Mouse (Mus musculus) liver, adult 2 months (tissue): ENCODE data around the gene Eef1a1. TPM values are rescaled to one million over a fixed set of nuclear protein-coding genes. Genes with fewer than 3 reads are reported as not detected.

Experiments used
- DNase-seq: peaks from one replicate; pipeline ENCODE4 v3.0.0-alpha.2; 2011; ENCODE audit warnings: low read depth, low spot score; ENCODE audit errors: extremely low read depth
- H3K27ac ChIP-seq: fragments of 200-500 bp; replicated peaks from 2 replicates; pipeline ENCODE4 v1.5.1; 2012; ENCODE audit warnings: low read depth, mild to moderate bottlenecking, control low read depth, inconsistent platforms, low read length; ENCODE audit not compliant: insufficient read depth
- H3K27me3 ChIP-seq: fragments of 200-500 bp; 2 replicates; pipeline ENCODE4 v1.6.1; 2012; ENCODE audit warnings: mild to moderate bottlenecking, moderate library complexity, low read length, inconsistent platforms; ENCODE audit not compliant: control insufficient read depth, insufficient read depth
- H3K36me3 ChIP-seq: fragments of 200-500 bp; 2 replicates; pipeline ENCODE4 v1.6.1; 2012; ENCODE audit warnings: low read length, inconsistent platforms; ENCODE audit not compliant: control insufficient read depth, insufficient read depth
- H3K4me1 ChIP-seq: fragments of 200-500 bp; 2 replicates; pipeline ENCODE4 v1.6.1; 2011; ENCODE audit warnings: low read length; ENCODE audit not compliant: control insufficient read depth, insufficient read depth
- H3K4me3 ChIP-seq: fragments of 200-500 bp; 2 replicates; pipeline ENCODE4 v1.5.1; 2011; ENCODE audit warnings: low read depth, mild to moderate bottlenecking, control low read depth, low read length, moderate library complexity; ENCODE audit not compliant: insufficient read depth
- H3K79me2 ChIP-seq: fragments of 200-500 bp; 2 replicates; pipeline ENCODE4 v1.6.1; 2012; ENCODE audit warnings: inconsistent platforms, mild to moderate bottlenecking, low read length, moderate library complexity; ENCODE audit not compliant: control insufficient read depth, insufficient read depth
- H3K9ac ChIP-seq: fragments of 200-500 bp; 2 replicates; pipeline ENCODE4 v1.6.1; 2012; ENCODE audit warnings: low read depth, mild to moderate bottlenecking, control low read depth, inconsistent platforms, low read length
- CTCF ChIP-seq: fragments of 200-500 bp; IDR thresholded peaks from 2 replicates; pipeline ENCODE4 v1.5.1; 2011; ENCODE audit warnings: low read depth, low read length, control low read depth
- POLR2A ChIP-seq: fragments of 200-500 bp; IDR thresholded peaks from 2 replicates; pipeline ENCODE4 v1.6.1; 2011; ENCODE audit warnings: low read length, control low read depth; ENCODE audit not compliant: insufficient read depth; ENCODE audit errors: extremely low read depth
- WGBS: fragments of 180-500 bp; shearing (Covaris S2); methylation state at CpG from one replicate; pipeline ENCODE4 v1.1.7; 2018; 5-methylcytosine and 5-hydroxymethylcytosine counted together
- polyA plus RNA-seq: library from polyadenylated mRNA; depleted of rRNA; stranded (reverse); fragments of >200 nt; gene quantifications from 2 replicates; pipeline ENCODE4 v1.2.3, GENCODE M21; 2012; rRNA removed
- total RNA-seq: library from RNA; depleted of rRNA; stranded (reverse); fragments of >200 nt; gene quantifications from 2 replicates; pipeline ENCODE4 v1.2.3, GENCODE M21; 2014; rRNA removed

Eef1a1 gene
- 7,986 and 8,406 TPM in 2 replicates for total RNA-seq
- polyA plus RNA-seq: 2,468 and 2,707 TPM in 2 replicates

DNA sequence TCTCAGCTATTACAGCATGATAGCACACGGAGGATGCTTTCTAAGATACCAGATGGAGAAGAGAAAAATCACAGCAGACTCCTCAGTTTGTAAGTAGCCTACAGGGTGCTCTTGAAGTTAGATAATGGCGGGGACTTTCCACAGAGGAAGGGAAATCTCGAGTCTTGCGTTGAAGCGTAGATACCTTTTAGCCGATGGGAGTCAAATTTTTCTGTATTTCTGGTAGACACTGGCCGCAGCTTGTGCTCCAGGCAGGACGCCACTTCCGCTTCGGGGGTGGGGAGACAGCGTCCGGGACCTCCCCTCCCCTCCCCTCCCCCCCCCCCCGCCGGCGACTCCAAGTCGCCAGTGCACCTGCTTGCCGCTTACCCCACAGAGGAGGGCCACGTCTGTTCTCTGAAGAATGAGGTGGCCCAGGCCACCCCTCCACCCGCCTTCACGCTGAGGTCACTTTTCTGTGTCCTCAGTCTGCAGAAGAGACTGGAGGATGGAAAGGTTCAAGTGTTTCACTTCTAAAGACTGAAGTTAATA is at the start of gene Eef1a1:
Gene Eef1a1, minus strand, starts transcription at position 262 of the 531 bp plus-strand sequence.
- H3K79me2 ChIP-seq: no peaks in the 10 kb centered on the region
- H3K4me1 ChIP-seq: peaks cover 2% of the 10 kb centered on the region; the same call in 1 of the 2 replicates
- peak within 1 kb of the TSS; percentile 68 for H3K27ac ChIP-seq
- H3K4me3 ChIP-seq: peak within 1 kb of the TSS; percentile 55
- no peaks in the 10 kb centered on the region for H3K27me3 ChIP-seq
- no peaks in the 10 kb centered on the region for H3K36me3 ChIP-seq
- peak within 1 kb of the TSS; percentile 82 for H3K9ac ChIP-seq
- DNase-seq: peak; percentile 63
- 3% methylated on average over 19 of the region's 20 CpGs for WGBS
- TF ChIP-seq POLR2A (0 out of 2 replicates have a peak, but pooled peaks have one; percentile 32), CTCF (no peak)

DNA sequence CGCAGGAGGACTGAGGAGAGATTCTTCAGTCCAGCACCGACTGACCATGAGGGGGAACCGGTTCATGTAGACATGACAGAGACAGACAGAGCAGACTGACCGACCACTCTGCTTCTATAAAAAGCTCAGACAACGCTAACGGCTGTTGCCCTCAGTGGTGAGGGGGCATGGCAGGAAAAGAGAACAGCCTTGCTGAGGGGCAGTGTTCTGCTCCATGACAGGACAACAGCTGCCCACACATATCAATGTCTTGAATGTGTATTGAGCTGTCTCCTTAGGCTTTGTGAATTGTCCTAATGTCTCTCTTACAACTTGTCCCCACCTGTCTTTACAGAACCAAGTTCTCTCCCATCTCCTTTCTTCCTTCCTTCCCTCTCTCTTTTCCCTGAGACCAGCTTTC is 49.5 kb upstream of the Eef1a1 start:
- Histone ChIP-seq H3K27ac (no peak overlapping the region), H3K4me3 (no peak overlapping the region), H3K79me2 (no peaks in the 10 kb centered on the region), H3K27me3 (no peaks in the 10 kb centered on the region), H3K36me3 (peaks cover 10% of the 10 kb centered on the region), H3K9ac (no peak overlapping the region), H3K4me1 (peaks cover 4% of the 10 kb centered on the region; the same call in 1 of the 2 replicates)
- 74% methylated on average over 6 of the region's 6 CpGs for WGBS
- DNase-seq: no peak
- TF ChIP-seq CTCF (no peak), POLR2A (no peak)

DNA sequence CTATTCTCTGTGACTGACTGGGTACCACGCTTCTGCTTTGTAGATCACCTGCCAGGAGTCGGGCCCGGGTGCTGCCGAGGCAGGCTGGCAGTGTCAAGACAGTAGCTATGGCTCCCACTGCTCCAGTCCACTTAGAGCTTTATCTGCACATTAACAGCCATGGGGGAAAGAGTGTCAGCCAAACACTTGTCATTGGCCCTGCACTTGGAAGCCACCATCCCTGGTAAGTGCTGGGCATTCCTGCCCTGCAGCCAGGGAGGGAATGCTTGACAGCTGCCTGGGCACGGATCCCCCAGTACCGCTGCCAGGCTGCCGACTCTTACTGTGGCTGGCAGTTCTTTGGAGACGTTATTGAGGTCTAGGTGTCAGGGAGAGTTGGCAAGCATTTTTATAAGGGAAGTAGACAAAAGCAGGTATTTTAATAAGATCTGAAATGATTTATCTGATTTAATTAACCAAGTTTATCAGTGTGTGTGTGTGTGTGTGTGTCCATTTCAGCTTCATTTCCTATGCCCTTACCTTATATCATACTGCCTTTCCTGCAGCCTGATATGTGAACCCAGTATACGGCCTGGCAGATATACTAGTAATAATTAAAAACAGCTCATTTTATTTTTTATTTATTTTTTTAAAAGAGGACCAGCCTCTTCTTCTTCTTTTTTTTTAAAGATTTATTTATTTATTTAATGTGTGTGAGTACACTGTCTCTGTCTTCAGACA is 48.4 kb upstream of the Eef1a1 start:
- Histone ChIP-seq H3K36me3 (peaks cover 10% of the 10 kb centered on the region), H3K4me1 (peaks cover 8% of the 10 kb centered on the region; the same call in 1 of the 2 replicates), H3K9ac (no peak overlapping the region), H3K79me2 (no peaks in the 10 kb centered on the region), H3K27me3 (no peaks in the 10 kb centered on the region), H3K4me3 (no peak overlapping the region), H3K27ac (no peak overlapping the region)
- no peak for DNase-seq
- TF ChIP-seq CTCF (no peak), POLR2A (no peak)
- 94% methylated on average over 9 of the region's 9 CpGs for WGBS

DNA sequence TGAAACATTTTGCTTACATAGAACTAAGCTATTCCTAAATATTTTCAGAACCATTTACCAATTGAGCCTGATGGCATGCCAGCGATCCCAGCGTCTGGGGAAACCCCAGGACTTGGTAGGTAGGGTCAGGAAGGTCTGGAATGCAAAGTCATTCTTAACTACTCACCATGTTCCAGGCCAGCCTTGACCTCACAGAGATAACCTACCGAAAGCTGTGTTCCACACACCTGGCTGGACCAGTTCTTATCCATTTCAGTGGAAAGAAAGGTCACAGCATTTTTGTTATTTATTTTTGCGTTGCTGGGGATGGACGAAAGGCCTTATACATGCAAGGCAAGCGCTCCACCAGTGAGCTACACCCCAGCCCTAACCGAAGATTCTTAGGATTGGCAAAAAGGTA is 45.7 kb upstream of the Eef1a1 start:
- no peak overlapping the region for H3K27ac ChIP-seq
- H3K4me1 ChIP-seq: peaks cover 18% of the 10 kb centered on the region; the same call in 1 of the 2 replicates
- no peaks in the 10 kb centered on the region for H3K79me2 ChIP-seq
- no peak overlapping the region for H3K9ac ChIP-seq
- no peak overlapping the region for H3K4me3 ChIP-seq
- peak; percentile 52 for DNase-seq
- WGBS: 70% methylated on average over 7 of the region's 7 CpGs
- H3K27me3 ChIP-seq: no peaks in the 10 kb centered on the region
- peaks cover 3% of the 10 kb centered on the region for H3K36me3 ChIP-seq
- TF ChIP-seq CTCF (no peak), POLR2A (no peak)

DNA sequence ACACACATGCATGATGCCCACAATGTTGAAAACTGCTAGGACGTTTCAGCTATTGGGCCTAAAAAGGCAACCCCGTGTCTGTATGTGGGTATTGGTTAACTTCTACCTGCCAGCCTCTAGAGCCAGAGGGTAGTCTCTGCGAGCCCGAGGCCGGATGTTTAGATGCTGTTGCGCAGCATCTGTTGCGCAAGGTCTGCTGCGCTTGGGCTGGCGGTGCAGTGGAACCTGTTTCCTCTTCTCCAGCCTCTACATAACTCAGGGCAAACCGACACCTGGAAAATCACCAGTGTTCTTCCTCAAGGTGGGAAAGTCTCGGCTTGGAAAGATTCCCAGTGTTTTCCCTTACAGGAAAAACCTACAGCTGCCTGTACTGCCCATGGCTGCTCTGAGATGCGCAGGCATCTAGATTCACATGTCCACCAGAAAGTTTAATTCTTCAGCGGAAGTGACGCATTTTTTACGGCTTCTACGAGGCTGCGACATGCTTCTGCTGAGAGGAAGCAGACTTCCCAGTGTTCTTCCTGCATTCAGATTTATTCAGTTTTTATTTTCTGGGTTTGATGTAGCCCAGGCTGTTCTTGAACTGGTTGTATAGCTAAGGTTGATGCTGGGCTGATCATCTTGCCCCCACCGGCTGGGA is 44.5 kb upstream of the Eef1a1 start:
- Histone ChIP-seq H3K27me3 (no peaks in the 10 kb centered on the region), H3K9ac (peak overlapping the region; percentile 60), H3K79me2 (no peaks in the 10 kb centered on the region), H3K4me3 (no peak overlapping the region), H3K4me1 (peaks cover 18% of the 10 kb centered on the region; the same call in 1 of the 2 replicates), H3K27ac (peak overlapping the region; percentile 98), H3K36me3 (peaks cover 2% of the 10 kb centered on the region; the same call in 1 of the 2 replicates)
- no peak for TF ChIP-seq CTCF
- peak; percentile 45; the same call in 1 of the 2 replicates for TF ChIP-seq POLR2A
- 32% methylated on average over 18 of the region's 18 CpGs for WGBS
- DNase-seq: peak; percentile 91
